Mouse (Mus musculus): Measurements from ENCODE around the gene Tph2.
A peak's percentile ranks its signal among the peaks of the same experiment; 100 is the strongest.
"Not testable (repeated sequence)": the region's sequence is repeated elsewhere in the genome, so short reads cannot be mapped to it uniquely, and the experiment has no call there.

Gene Tph2

DNA sequence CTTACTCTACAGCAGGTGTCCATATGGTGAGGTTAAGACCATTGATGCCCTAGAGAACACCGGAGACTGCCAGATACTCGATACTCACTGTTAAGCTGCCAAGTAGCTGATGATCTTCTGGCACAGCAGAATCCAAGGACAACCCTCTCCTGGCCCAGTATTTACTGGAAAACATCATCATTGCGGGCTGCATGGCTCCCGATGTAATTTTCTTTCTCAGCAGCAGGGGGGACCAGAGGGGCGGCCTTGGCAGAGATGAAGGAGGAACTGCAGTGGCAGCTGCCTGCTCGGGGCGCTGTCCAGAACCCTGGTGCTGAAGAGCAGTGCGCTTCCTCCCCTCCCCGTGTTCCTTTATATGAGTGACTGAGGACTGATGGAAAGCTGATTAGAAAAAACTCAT lies at the start of gene Tph2:
Gene Tph2, minus strand, starts transcription at position 326 of the 400 bp plus-strand sequence.
- DNase-seq (ENCODE audit: low spot score in 2 of 2): peak; percentile 3 to 8

- DNase-seq (ENCODE audit: low spot score in 2 of 2): no peak
Measured at GRCm38 (mm10) chr10:115233798-115234197, 49.0 kb upstream of the Tph2 start.

DNA sequence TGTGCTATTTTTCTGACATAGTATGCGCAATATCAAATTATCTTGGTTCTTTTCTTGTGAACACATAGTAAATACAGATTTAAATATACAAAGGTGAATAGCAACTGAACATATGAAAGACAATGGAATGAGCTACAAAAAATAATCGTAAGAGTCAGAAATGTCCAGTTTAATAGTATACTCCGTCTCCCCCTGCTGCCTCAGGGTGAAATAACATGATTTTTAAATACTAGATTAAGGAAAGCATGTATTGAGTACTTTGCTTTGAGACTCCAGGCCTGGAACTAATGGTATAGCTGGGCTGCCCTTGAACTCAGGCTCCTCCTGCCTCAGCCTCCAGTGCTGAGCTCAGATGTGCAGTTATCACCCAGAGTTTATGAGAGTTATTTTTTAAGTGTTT lies 47.7 kb upstream of the Tph2 start:
- DNase-seq (ENCODE audit: low spot score in 2 of 2): no peak

- no peak for DNase-seq (ENCODE audit: low spot score in 2 of 2)
Measured at GRCm38 (mm10) chr10:115229023-115229422, 44.2 kb upstream of the Tph2 start.

- DNase-seq (ENCODE audit: low spot score in 2 of 2): no peak
Measured at GRCm38 (mm10) chr10:115226586-115226985, 41.8 kb upstream of the Tph2 start.

DNA sequence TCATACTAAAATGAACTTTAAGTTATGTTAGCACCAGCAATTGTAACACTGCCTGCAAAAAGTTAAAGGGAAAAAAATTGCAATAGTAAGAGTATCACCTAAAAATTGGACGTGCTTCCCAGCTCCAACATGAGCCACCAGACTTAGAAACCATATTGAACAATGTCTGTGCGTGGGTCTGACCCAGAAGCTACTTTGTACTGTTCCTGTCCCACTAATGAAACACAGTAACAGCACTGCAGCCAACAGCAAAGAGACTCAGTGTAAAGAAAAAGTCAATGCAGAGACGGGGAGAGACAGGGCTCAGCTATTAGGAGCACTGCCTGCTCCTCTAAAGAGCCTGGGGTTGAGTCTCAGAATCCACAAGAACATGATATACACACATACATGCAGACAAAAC lies 39.0 kb upstream of the Tph2 start:
- no peak for DNase-seq (ENCODE audit: low spot score in 2 of 2)

GRCm38 (mm10) chr10:115212916-115213580 lies 28.2 kb upstream of the Tph2 start:
- no peak for DNase-seq (ENCODE audit: low spot score in 2 of 2)

DNA sequence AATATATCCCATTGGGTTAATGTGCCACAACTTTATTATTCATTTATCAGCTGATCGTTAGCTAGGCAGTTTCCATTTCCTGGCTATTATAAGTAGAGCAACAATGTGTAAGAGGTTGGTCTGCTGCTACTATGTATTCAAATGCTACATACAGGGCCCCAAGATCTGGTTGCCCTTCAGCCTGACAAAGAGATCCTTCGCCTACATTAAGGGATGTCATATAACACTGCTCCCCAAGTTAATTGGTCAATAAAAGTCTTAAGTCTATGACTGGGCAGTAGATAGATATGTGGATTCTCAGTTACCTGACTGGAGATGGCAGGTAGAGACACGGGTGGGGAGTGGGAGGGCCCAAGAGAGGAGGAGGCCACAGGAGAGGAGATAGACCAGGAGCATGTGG lies 21.0 kb upstream of the Tph2 start:
- DNase-seq (ENCODE audit: low spot score in 2 of 2): no peak

- DNase-seq (ENCODE audit: low spot score in 2 of 2): no peak
Measured at GRCm38 (mm10) chr10:115205284-115205683, 20.5 kb upstream of the Tph2 start.

GRCm38 (mm10) chr10:115191214-115191613 lies 6.4 kb upstream of the Tph2 start:
- no peak for DNase-seq (ENCODE audit: low spot score in 2 of 2)

GRCm38 (mm10) chr10:115187390-115187789 lies 2.6 kb upstream of the Tph2 start:
- no peak for DNase-seq (ENCODE audit: low spot score in 2 of 2)

GRCm38 (mm10) chr10:115181034-115181433 lies 3.8 kb downstream of the Tph2 start:
- no peak for DNase-seq (ENCODE audit: low spot score in 2 of 2)

DNA sequence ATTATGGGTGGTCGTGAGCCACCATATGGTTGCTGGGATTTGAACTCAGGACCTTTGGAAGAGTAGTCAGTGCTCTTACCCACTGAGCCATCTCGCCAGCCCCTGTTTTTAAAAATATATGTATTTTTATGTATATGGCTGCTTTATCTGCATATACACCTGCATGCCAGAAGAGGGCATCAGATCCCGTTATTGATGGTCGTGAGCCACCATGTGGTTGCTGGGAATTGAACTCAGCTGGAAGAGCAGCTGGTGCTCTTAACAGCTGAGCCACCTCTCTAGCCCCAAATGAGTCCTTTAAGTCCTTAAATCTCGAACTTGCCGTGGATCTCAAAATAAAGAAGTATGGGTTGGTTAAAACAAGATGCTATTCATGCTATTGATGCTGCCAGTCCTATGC lies 6.8 kb downstream of the Tph2 start:
- DNase-seq (ENCODE audit: low spot score in 2 of 2): not testable (repeated sequence)

- no peak for DNase-seq (ENCODE audit: low spot score in 2 of 2)
Measured at GRCm38 (mm10) chr10:115175591-115175991, 9.2 kb downstream of the Tph2 start.

DNA sequence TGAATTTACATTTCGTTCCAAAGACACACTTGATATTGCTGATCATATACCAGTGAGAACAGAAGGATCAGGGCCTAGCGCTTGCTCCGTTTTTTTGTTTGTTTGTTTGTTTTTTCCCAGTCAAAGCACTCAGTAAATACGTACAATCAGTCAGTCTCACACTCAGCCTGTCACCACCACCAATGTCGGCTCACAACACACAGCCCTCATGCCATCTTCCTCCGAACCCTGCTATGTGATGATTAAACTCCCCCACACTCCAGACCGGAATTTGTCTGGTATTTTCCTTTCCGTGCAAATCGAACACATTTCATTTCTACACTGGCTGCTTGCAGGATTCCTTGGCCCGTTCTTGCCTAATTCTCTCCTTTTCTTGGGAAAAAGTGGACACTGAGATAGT lies 11.5 kb downstream of the Tph2 start:
- no peak for DNase-seq (ENCODE audit: low spot score in 2 of 2)

GRCm38 (mm10) chr10:115171351-115171818 lies 13.4 kb downstream of the Tph2 start:
- DNase-seq (ENCODE audit: low spot score in 2 of 2): no peak

- DNase-seq (ENCODE audit: low spot score in 2 of 2): no peak
Measured at GRCm38 (mm10) chr10:115170496-115171350, 14.1 kb downstream of the Tph2 start.

DNA sequence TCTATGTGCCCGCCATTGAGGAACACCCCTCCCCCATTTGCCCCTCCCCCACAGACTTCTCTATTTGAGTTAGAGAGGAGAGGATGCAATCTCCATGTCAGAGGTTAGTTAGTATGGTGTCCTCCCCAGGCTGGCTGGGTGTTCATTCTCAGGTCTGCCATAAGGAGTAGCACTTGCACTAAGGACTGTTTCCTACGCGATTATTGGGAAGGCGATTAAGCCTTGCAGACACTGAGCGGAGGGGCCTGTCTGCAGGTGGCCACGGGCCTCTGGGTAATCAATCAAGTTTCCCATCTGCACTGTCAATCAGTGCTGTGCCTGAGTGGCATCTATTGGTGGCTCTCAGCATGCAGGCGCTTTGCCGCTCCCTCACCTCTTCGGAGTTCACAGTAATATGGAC lies 15.4 kb downstream of the Tph2 start:
- no peak for DNase-seq (ENCODE audit: low spot score in 2 of 2)

DNA sequence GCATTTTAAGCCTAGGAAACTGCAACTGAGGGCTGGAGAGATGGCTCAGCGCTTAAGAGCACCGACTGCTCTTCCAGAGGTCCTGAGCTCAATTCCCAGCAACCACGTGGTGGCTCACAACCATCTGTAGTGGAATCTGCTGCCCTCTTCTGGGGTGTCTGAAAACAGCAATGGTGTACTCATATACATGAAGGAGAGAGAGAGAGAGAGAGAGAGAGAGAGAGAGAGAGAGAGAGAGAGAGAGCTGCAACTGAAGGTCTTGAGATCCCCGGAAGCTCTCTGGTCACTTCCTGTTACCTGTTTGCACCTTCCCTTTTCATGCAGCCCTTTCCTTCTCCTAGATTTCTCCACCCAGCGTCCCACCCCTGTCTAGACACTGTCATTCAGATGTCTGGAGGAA lies 24.5 kb downstream of the Tph2 start:
- no peak for DNase-seq (ENCODE audit: low spot score in 2 of 2)

- no peak for DNase-seq (ENCODE audit: low spot score in 2 of 2)
Measured at GRCm38 (mm10) chr10:115147308-115147707, 37.5 kb downstream of the Tph2 start.

DNA sequence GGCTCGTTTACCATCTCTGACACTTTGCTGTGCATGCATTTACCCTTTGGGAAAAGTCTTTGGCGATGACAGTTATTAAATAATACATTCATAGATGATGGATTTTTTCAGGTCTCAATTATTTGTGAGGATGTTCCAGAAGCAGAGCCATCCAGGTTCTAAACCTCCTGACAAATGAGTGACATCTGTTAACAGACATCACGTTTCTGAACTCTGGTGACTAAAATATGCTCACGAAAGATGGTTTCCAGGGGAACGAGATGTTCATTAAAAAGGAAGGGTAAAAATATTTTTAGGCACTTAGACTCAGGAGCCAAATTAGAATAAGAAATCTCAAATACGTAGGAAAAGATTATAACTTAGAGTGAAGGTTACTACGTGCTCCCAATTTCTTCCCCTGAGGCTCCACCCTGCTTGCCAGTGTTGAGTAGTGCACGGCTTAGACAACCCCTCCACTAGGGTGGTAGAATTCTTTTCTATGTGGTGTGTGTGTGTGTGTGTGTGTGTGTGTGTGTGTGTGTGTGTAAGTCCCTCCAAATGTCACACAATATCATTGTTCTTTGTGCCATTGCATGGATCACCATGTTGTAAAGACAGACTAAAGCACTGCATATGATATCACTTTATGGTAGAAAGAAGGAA lies 38.4 kb downstream of the Tph2 start:
- no peak for DNase-seq (ENCODE audit: low spot score in 2 of 2)

GRCm38 (mm10) chr10:115144542-115144941 lies 40.3 kb downstream of the Tph2 start:
- no peak for DNase-seq (ENCODE audit: low spot score in 2 of 2)

DNA sequence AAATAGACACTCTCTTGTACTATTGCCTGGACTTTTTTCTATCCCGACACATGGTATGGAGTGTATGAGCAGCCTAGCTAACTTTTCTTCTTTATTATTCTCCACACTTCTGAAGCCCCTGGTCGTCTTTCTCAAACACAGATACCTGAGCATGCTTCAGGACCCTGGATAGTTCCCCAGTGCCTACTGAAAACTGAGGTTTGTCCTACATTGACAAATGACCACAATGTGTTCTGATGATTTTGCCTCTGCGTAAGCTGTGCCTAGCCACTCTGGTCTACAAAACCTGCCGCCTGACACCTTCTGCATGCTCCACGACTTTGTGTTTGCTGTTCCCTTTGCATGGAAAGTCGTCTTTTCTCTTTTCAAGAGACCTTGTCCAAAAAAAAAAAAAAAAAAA lies 41.2 kb downstream of the Tph2 start:
- no peak for DNase-seq (ENCODE audit: low spot score in 2 of 2)

Measured in heart, adult 9 months (tissue).